Mouse (Mus musculus): ENCODE data around the gene Ddx25.

The Ddx25 gene

DNA sequence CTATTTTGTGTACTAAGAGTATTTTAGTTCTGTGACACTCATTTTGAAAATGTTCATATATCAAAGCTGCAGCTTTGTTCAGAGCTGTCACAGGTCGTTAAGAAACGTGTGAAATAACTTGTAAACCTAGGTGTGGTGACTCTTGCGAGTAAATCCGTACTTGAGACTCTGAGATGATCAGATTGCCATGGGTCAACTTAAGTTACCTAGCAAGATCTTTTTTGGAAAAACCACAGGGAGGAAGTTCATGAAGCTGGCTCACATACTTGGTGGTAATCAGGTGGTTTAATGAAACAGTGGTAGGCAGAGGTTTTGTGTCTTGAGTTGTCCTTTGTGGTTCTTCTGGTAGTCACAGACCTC is 64.6 kb downstream of the Ddx25 start:
- no peak for DNase-seq (ENCODE audit: low spot score in 2 of 2)

DNA sequence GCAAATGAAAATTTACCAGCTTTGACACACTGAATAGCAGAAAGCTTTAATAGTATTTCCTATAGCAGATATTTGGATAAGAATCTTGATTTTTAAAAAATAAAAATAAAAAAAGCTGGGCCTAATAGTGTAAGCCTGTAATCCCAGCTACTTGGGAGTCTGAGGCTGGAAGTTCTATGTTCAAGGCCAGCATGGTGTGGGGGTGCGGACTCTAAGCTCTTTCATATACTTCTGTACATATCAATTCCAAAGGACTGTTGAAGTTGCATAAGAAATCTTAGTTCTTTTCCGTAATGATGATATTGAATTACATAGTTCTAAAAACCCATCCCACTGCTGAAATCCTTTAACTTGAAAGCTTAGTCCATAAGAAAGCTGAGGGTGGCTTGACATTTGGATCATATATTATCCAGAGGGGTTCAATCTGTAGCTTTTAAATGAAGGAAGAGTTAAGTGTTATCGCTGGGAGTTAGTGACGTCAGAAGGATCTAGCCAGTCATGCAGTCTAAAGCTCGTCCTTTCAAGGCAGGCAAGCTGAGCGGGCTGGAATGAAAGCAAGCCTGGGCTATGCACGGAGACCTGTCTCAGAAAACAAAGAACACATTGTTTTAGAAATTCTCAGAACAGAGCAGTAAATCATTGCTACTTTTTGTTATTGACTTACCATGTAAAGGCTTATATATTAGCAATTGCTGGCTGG is 65.1 kb downstream of the Ddx25 start:
- no peak for DNase-seq (ENCODE audit: low spot score in 2 of 2)

DNA sequence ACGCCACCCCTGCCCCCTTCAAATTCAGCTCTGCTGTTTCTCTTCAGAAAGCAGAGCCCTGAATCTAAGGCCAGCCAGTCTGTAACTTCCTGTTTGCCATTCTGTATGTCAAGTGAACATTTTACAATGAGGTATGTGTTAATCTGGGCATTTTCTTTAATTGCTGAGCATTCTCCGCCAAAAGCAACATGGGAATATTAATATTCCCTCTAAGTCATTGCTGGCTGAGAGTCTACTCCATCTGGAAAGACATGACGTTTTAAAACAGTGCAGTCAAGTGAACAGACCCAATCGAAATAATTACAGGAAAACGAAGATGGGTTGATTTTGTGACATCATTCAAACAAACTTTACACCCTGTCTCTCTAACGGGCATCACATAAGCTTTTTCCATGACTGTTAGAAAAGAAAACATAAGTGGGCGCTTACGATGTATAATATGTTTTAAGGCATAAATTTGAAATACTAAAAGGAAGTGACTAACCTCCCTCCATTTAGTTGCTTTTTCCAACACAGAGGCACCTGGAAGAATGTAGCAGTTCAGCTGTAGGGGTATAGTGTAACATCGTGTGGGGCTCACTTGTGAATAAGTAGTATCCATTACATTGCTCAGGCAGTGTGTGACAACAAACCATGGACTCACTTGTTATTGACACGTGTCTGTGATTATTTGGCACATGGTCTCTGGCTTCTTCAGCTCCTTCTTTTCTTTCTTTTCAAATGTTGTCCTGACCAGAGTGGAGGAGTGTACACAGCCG is 67.0 kb downstream of the Ddx25 start:
- no peak for DNase-seq (ENCODE audit: low spot score in 2 of 2)

DNA sequence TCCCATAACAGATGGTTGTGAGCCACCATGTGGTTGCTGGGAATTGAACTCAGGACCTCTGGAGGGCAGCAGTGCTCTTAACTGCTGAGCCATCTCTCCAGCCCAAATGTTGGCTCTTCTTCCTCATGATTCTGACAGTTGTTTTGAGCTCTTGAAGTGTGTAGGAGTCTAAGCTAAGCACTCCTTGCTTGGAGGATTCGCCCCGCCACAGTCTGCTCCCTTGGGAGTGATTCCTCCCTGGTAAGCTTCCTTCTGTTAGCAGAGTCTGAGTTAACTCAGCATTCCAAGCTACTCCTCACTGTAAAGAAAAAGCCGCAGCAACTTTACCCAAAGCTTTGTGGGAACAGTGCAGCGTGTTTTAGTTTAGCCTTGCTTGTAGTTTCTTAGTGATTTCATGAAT is 69.8 kb downstream of the Ddx25 start:
- no peak for DNase-seq (ENCODE audit: low spot score in 2 of 2)

Data from right cerebral cortex, postnatal 10 days (tissue).